Mouse (Mus musculus) brain, embryonic 18.5 days (tissue): ENCODE results near the gene Nans.

ENCODE experiments used
- DNase-seq: peaks from one replicate; pipeline ENCODE4 v3.0.0-alpha.2; 2012; ENCODE audit warnings: low read depth, low spot score

Gene Nans

DNA sequence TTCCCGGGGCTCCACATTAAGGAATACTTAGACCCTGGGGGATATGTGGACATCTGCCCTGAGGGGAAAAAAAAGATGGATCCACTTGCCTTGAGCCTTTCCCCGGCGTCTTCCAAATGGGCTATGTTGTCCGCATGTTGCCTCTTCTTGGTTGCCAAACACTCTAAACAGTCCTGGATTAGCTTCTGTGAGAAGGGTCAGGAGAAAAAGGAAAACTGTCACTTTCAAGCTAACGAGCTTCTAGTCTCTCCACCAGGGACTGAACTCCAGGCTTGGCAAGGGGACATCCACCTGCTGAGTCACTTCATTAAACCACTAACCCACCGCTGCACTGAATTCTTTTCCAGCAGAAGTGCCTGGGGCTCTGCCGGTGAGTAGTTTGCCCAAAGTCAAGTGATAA lies 43.9 kb downstream of the Nans start:
- DNase-seq, result no peak

DNA sequence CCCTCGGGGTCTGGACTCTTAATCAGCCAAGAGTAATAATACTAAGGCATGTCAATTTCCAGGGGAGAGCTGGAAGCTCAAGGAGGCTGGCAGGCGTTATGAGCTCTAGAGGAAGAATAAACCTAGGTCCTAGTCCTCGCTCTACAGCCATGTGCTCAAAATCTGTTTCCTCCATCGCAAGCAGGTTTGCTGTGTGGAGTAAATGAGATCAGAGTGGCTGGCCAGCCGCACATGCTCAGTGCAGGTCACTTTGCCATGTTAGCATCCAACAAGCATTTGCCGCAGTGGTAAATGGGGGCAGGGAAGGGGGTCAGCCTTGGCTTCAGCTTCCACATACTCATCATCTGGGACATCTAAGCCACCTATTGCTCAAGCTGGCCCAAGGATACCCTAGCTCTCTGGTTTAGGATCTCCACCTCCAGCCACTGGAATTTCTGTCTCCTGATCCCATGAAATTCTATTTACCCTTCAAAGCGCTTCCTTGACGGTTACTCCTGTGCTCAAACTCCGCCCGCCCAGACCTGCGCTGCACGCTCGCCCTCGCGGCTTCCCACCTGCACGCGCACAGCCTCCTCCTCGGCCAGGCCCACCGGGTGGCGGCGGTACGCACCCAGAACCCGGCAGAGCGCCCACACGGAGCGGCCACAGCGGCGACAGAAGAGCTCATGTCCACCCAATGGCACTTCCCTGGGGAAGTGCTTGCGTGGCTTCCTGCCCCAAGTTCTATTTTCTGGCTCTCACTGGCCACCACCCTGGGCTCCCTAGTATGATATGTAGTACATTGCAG lies 45.1 kb downstream of the Nans start:
- no peak for DNase-seq

DNA sequence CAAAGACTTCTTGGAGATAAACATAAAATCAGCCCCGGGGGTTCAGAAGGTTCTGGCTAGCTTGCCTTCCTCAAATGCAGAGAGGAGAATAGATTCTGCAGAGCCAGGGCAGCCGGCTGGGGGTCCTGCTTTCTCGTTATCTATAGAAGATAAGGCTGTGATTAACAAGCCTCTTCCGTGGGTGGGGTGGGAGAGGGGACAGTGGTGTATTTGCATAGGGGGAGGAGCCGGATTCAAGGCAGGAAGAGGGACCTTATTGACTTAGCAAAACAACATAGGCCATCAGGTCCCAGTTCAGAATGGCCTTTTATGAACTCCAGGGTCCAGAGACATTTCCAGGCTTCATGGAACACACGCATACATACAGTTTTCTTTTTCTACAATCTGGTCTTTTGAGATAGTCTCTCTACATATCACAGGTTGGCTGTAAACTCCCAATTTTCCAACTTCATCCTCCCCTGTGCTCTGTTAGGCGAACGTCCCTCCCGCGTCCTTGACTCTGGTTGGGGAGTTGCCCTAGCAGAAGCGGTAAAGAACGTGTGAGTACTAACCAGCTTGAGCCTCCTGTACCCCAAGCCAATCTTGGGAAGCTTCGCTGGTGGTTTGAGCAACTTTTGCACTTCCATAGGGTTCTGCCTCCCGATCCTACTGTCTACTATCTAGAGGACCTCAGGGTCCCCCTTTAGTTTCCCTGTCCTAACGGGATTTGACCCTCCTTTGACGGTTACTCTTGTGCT lies 46.2 kb downstream of the Nans start:
- no peak for DNase-seq

DNA sequence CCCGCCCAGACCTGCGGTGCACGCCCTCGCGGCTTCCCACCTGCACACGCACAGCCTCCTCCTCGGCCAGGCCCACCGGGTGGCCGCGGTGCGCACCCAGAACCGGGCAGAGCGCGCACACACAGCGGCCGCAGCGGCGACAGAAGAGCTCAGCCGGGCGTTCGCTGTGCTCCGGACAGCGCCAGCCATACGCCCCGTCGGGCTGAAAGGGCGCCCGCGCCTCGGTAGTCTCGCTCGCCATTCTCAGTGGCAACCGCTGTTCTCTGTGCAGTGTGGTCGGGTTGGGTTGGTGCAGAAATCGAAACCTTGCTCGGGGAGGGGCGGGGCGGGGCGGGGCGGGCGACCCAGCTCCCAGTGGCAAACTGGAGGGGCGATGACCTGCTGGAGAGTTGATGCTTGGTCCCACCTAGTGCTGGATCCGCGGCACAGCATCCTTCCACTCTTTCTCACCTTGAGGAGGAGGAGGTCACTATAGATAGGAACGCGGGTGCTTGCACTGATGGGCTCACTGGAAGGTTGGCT lies 46.9 kb downstream of the Nans start, which contains the start of gene Trim14:
Trim14 (minus strand) TSS at position 302 of the 522 bp plus-strand sequence.
- DNase-seq, result no peak

DNA sequence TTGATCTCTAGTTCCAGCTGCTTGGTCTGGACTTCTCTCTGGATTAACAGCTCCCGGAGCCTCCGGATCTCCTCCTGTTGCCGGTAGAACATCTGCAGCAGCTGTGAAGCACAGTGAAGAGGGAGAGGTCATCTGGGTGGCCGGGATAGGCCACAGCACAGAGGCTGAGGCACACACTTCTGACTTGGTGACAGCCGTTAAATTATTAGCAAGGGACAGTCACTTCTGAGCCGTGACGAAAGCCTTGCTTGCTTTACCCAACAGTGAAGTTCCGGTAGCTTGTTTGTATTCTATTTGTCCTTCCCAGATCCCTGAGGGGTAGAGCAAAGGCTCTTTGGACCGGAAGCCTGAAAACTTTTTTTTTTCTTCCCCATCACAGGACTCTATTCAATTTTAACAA lies 50.1 kb downstream of the Nans start:
- no peak for DNase-seq

DNA sequence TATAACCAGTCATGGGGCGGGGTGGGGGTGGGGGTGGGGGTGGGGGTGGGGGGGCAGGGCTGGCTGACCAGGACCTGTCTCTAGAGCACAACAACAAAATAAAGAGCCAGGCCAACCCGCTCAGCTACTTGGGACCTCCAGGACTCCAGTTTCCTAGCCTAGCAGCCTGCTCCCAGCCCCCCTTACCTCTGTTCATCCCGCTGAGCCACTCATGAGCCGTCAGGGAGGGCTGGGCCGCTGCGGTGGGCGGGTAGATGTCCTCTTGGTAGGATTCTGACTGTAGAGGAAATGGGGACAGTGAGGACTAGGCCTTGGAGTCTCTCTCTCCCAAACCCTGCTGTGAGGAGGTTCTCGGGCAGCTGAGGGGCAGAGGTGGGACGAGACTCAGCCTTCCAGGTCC lies 52.7 kb downstream of the Nans start:
- DNase-seq, result no peak

DNA sequence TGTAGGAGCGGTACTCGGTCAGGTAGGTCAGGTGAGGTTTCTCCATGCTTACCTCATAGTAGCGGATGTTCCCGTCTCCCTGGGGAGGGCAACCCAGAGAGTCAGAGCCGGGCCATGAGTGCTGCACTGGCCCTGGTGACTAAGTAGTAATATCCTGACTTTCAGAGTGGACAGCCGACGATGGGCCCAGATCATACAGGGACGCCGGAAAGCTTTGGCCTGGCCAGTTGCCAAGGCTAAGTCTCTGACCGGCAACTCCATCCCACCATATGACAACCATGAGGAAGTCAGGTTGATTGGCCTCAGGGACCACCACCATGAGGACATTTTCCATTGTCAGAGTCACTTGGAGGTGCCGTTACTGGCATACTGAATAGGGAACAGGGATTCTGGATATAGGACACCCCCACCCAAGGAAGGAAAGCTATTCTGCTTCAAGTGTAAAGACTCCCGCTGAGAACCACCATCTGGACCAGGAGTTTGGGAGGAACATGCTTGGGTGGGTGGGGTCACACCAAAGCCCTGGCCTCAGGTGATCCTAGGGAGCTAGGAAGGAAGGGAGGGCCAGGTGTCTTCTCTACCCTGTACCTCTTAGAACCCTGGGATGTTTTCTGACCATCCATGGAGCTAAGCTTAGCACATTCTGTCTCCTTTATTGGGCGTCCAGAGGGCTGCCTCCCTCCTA lies 54.5 kb downstream of the Nans start:
- DNase-seq, result no peak

DNA sequence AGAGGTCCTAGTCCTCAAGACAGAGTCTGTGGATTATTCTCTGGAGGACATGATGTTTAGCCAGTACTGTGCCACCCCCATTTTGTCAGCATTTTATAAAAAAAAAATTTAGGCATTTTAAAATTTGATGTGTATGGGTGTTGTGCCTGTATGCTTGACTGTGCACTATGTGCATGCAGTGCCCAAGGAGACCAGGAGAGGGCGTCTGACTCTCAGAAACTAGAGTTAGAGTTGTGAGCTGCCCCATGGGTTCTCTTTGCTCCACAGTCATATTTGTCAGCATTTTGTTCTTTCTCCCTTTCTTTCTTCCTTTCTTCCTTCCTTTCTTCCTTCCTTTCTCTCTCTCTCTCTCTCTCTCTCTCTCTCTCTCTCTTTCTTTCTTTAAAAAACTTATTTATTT lies 55.3 kb downstream of the Nans start:
- no peak for DNase-seq

DNA sequence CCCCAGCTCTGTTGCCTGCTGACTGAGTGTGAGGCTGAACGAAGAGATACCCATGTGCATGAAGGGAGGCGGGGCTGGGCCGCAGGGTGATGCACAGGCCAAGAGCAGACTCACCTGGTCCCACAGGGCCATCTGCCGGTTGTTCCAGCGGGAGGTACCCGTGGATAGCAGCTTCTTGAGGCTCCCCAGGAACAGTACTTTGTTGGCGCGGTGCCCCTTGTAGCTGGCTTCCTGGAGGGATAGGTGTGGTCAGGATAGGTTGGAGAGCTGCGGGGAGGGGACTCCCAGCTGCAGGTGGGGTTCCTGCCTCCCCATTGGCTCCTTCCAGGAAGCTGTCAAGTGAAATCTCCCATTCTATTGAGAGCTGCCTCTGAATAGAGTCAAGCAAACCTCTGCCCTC lies 56.5 kb downstream of the Nans start:
- DNase-seq, result no peak

DNA sequence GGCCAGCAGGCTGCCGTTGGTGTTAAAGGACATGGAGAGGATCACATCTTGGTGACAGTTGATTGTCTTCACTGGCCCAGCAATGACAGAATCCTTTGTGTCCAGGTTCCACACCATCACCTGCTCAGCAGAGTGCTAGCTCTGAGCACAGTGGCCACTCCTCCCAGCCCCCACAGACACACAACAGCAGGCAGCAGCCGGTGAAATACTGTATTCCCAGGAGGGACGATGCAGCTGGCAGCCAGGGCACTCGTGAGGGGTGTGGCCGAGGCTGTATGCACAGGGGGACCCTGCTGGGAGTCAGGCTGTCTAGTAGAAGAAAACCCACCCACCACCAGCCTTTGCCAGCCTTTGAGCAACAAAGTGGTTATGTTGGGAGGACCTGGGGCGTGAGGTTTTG lies 57.7 kb downstream of the Nans start:
- no peak for DNase-seq

DNA sequence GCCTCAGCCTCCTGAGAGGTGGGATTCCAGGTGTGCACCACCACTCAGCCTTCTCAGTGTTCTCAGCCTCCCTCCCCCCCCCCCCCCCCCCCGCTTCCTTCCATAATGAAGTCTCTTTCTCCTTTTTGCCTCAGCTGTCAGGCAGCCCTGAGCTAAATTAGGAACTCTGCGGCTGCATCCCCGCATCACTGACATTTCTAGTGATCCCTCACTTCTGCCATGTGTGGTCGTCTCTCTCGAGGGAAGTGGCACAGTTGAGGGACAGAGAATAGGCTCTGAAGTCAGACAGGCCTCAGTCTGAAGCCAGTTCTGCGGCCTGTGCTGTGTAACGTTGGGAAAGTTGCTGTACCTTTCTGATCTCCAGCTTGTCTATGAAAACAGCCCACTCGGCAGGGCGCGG lies 60.9 kb downstream of the Nans start:
- DNase-seq, result no peak

DNA sequence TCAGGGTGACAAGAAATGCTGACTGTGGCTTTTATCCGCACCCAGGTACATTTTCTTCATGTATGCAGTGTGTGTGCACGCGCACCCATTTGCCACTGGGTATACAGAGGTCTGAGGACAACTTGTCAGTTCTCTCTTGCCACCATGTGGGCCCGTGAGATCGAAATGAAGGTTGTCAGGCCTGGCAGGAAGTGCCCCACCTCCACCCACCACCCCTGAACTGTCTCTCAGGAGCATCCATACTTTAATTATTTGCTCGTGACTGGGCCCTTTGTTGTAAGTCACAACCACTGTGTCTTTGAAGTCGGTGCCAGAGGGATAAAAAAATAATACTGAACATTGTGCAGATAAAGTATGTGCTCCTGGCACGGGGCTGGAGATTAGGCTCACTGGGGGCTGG lies 61.4 kb downstream of the Nans start:
- DNase-seq, result no peak
